Mouse (Mus musculus) lung, embryonic 14.5 days (tissue): ENCODE results near the gene Foxf1. TPM values are rescaled to one million over a fixed set of nuclear protein-coding genes. Genes with fewer than 3 reads are reported as not detected.
A peak's percentile ranks its signal among the peaks of the same experiment; 100 is the strongest.

Experiments used
- ATAC-seq: fragments of 200-750 bp; cut with Nextera tagmentation; 2 replicates; pipeline ENCODE4 v1.8.0; 2017; ENCODE audit warnings: mild to moderate bottlenecking, moderate TSS enrichment, moderate library complexity; ENCODE audit not compliant: insufficient read depth
- DNase-seq: peaks from one replicate; pipeline ENCODE4 v3.0.0-alpha.2; 2015
- H3K27ac ChIP-seq: fragments of 300-500 bp; sonication (generic); 2 replicates; pipeline ENCODE4 v1.5.1; 2014; ENCODE audit warnings: low read depth, mild to moderate bottlenecking, moderate library complexity
- H3K27me3 ChIP-seq: fragments of 300-500 bp; sonication (generic); 2 replicates; pipeline ENCODE4 v1.6.1; 2014; ENCODE audit warnings: low read length, control low read depth; ENCODE audit not compliant: insufficient read depth
- H3K36me3 ChIP-seq: fragments of 300-500 bp; sonication (generic); 2 replicates; pipeline ENCODE4 v1.6.1; 2014; ENCODE audit warnings: control low read depth; ENCODE audit not compliant: insufficient read depth
- H3K4me1 ChIP-seq: fragments of 300-500 bp; sonication (generic); 2 replicates; pipeline ENCODE4 v1.6.1; 2014; ENCODE audit warnings: antibody characterized with exemption, control low read depth; ENCODE audit not compliant: insufficient read depth
- H3K4me2 ChIP-seq: fragments of 300-500 bp; sonication (generic); 2 replicates; pipeline ENCODE4 v1.6.1; 2014; ENCODE audit warnings: mild to moderate bottlenecking
- H3K4me3 ChIP-seq: fragments of 300-500 bp; sonication (generic); 2 replicates; pipeline ENCODE4 v1.5.1; 2014; ENCODE audit warnings: low read depth, low read length
- H3K9ac ChIP-seq: fragments of 300-500 bp; sonication (generic); 2 replicates; pipeline ENCODE4 v1.6.1; 2014
- H3K9me3 ChIP-seq: fragments of 300-500 bp; sonication (generic); 2 replicates; pipeline ENCODE4 v1.6.1; 2016; ENCODE audit warnings: low read depth, low read length, control low read depth
- CTCF ChIP-seq: IDR thresholded peaks from 2 replicates; pipeline ENCODE4 v1.5.1; 2016; ENCODE audit warnings: antibody characterized with exemption, low read depth
- WGBS: fragments of 180-500 bp; shearing (Covaris S2); extraction: QIAGEN DNeasy Blood & Tissue Kit; methylation state at CpG from one replicate; pipeline ENCODE4 v1.1.7; 2014; 5-methylcytosine and 5-hydroxymethylcytosine counted together
- polyA plus RNA-seq: library from polyadenylated mRNA; unstranded; fragments of >200 nt; fragmentation: Nextera tagmentation; extraction: Ambion mirVana; gene quantifications from 2 replicates; pipeline ENCODE4 v1.2.1, GENCODE M21; 2014

Foxf1 gene
- polyA plus RNA-seq, 1 experiment from 2014 or later: 180 TPM

DNA sequence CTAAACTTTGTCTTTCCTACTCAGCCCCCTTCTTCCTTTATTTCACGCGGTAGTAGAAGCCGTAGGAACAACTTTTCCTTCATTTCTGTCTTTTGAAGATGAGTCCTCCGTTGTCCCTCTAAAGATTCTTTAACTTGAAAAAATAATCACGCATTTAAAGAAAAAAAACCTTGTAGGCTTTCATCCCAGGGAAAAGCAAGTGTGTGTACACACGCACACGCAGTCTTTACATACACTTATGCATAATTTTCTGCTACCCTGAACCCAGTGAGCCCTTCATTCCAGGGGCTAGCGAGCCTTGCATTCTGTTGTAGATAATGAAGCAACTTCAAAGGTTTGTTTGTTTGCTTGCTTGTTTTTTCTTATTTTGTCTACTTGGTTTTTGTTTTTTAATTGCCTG lies 4.1 kb downstream of the Foxf1 start:
- Histone ChIP-seq H3K27ac (peak overlapping the region; percentile 55; the same call in 1 of the 2 replicates), H3K27me3 (peaks cover 75% of the 10 kb centered on the region), H3K4me3 (peak overlapping the region; percentile 76), H3K4me2 (peak overlapping the region; percentile 84), H3K9me3 (no peaks in the 10 kb centered on the region), H3K9ac (peak overlapping the region; percentile 87), H3K4me1 (peaks cover 8% of the 10 kb centered on the region), H3K36me3 (peaks cover 44% of the 10 kb centered on the region)
- ATAC-seq (no peak), DNase-seq (no peak)
- no peak for TF ChIP-seq CTCF
- whole genome bisulfite sequencing: 5% methylated on average over 8 of the region's 8 CpGs

DNA sequence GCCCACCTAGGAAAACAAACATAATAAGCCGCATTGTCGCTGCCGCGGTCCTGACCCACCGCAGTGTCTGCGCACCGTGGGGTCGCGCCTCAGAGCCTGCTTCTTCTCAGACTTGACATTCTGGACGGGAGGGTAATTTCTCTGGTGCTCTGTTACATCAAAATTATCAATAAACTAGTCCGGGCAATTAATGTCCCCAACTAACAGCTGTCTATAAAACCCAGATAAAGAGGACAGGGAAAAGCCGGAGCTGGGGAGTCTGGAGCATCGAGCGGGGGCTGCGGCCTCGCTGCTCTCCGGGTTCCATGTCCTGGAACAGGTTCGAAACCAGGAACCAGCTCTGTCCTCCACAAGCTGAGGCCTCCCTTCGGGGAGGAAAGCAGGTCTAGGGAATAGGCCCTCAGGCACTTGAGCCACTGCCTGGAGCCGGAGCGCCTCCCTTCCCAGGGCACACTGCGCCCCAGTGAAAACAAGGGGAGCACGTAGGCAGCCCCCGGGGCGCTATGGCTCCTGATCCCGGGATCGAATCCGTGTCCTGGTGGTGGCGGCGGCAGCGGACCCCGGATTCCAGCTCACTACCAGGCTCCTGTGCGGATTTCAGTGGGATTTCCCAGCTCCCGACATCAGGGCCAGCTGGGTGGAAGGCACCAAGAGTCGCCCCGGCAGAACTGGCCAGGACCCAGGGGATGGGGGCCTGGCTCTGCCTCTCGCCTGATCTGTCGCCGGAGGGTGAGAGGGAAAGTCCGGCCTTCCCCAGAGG lies 4.9 kb downstream of the Foxf1 start:
- DNase-seq (peak; percentile 60), ATAC-seq (no peak)
- Histone ChIP-seq H3K4me3 (peak overlapping the region; percentile 76), H3K9ac (peak overlapping the region; percentile 87), H3K27ac (peak overlapping the region; percentile 82), H3K36me3 (peaks cover 44% of the 10 kb centered on the region), H3K4me1 (peaks cover 8% of the 10 kb centered on the region), H3K9me3 (no peaks in the 10 kb centered on the region), H3K4me2 (peak overlapping the region; percentile 84), H3K27me3 (peaks cover 68% of the 10 kb centered on the region)
- 6% methylated on average over 40 of the region's 40 CpGs for whole genome bisulfite sequencing
- no peak for TF ChIP-seq CTCF

DNA sequence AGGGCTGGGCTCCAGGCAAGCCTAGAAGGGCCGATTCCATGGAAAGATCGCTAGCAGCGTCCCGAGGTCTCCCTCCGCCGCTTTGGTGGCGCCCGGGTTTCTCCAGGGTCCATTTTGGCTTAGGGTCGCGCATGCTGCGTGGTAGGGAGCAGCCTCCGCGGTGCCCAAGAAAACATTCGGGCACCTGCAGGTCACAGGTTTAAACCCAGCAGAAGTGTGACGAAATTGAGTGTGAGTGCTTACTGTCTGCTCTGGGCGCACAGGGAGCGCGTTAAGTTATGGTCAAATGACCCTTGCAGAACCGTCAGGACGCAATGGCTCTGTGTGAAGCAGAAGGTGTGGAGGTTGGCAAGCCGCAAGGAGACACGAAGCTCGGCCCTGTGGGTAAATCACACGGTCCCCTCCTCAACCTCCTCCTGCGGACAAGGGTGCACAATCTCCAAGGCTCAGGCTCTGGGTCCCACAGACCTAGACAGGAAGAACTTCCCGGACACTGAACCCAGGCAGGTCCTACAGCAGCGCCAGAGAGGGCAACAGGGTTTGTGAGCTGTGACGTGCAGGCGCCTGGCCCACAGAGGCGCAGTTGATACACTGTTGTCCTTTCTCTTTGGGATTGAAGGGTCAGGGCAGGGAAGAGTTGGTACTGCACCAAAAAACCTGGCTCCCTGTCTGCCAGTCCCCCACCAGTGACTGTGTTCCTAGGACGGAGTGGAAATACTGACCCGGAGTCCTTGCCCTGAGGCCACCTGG lies 5.6 kb downstream of the Foxf1 start:
- H3K27ac ChIP-seq: peak overlapping the region; percentile 82
- H3K4me3 ChIP-seq: peak overlapping the region; percentile 76
- peaks cover 44% of the 10 kb centered on the region for H3K36me3 ChIP-seq
- H3K9me3 ChIP-seq: no peaks in the 10 kb centered on the region
- 10% methylated on average over 32 of the region's 32 CpGs for WGBS
- peak overlapping the region; percentile 87 for H3K9ac ChIP-seq
- DNase-seq (peak; percentile 52), ATAC-seq (no peak)
- H3K27me3 ChIP-seq: peaks cover 61% of the 10 kb centered on the region
- H3K4me2 ChIP-seq: peak overlapping the region; percentile 84
- TF ChIP-seq CTCF: no peak
- H3K4me1 ChIP-seq: peaks cover 8% of the 10 kb centered on the region

DNA sequence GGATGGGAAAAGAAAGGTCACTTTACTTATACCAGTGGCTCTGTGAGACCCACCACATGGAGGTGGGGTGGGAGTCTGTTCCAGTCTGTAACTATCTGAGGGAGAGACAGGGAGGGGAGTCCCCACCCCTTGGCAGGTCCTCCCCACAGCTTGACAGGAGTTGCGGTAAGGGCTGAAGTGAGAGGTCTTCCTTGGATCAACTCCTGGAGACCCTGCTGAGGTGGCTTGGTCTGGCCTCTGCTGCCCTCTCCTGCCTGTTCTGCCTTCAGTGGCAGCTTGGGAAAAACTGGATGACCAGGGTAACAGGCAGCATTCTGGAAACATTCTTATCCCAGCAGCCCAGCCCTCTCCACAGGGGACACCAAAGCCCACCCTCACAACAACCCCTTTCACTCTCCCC lies 6.5 kb downstream of the Foxf1 start:
- Histone ChIP-seq H3K27me3 (peaks cover 52% of the 10 kb centered on the region), H3K9ac (peak overlapping the region; percentile 87; the same call in 1 of the 2 replicates), H3K4me2 (peak overlapping the region; percentile 84), H3K4me1 (peaks cover 8% of the 10 kb centered on the region), H3K9me3 (no peaks in the 10 kb centered on the region), H3K4me3 (0 out of 2 replicates have a peak overlapping the region, but pooled peaks have one; percentile 76), H3K27ac (peak overlapping the region; percentile 82), H3K36me3 (peaks cover 38% of the 10 kb centered on the region)
- DNase-seq (peak; percentile 65), ATAC-seq (0 out of 2 replicates have a peak, but pooled peaks have one; percentile 9)
- WGBS: 16% methylated on average over 1 of the region's 1 CpGs
- TF ChIP-seq CTCF: peak; percentile 59

DNA sequence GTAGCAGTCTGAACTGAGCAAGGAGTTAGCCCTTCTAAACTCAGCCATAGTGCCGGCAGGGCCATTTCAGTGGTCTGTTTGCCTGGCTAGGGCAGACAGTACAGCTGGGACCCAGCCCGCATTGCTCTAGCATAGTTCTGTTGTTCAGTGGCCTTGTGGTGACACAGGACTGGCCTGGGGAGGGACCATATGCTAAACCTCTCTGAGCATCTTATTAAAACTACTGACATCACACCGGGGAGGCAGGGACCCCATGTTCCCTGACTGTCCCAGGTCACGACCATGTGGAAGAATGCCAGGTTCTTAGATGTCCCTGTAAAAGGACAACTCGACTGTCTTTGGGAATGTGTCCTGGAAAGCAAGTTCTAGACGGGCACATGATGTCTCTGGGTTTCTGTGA lies 8.0 kb downstream of the Foxf1 start:
- H3K4me2 ChIP-seq: peak overlapping the region; percentile 84
- no peak overlapping the region for H3K9ac ChIP-seq
- TF ChIP-seq CTCF: no peak
- WGBS: 21% methylated on average over 6 of the region's 6 CpGs
- peak overlapping the region; percentile 42; the same call in 1 of the 2 replicates for H3K27ac ChIP-seq
- peak; percentile 71 for DNase-seq
- H3K4me3 ChIP-seq: no peak overlapping the region
- peak; percentile 37; the same call in 1 of the 2 replicates for ATAC-seq
- H3K27me3 ChIP-seq: peaks cover 40% of the 10 kb centered on the region
- H3K36me3 ChIP-seq: peaks cover 25% of the 10 kb centered on the region
- peaks cover 8% of the 10 kb centered on the region for H3K4me1 ChIP-seq
- H3K9me3 ChIP-seq: no peaks in the 10 kb centered on the region

DNA sequence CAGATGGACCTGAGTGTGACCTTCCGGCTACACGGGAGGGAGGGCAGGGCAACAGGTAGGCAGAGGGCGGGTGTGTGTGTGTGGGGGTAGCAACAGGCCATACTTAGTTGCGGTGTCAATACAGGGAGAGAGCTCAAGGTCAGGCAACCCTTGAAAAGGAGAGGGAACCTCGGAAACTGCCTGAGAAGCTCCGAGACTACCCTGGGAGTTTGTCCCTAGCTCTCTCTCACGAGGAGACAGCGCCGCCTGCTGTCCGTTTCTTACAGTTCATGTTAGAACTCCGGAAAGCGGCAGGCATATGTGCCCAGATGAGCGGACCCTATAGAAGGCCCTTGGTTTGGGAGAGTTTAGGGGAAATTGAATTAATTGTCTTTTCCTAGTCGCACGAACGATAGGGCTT lies 8.4 kb downstream of the Foxf1 start:
- Histone ChIP-seq H3K4me1 (peaks cover 8% of the 10 kb centered on the region), H3K27me3 (peaks cover 40% of the 10 kb centered on the region), H3K36me3 (peaks cover 25% of the 10 kb centered on the region), H3K9ac (peak overlapping the region; percentile 17; the same call in 1 of the 2 replicates), H3K9me3 (no peaks in the 10 kb centered on the region), H3K4me3 (no peak overlapping the region), H3K27ac (peak overlapping the region; percentile 42; the same call in 1 of the 2 replicates), H3K4me2 (peak overlapping the region; percentile 20; the same call in 1 of the 2 replicates)
- peak; percentile 96 for TF ChIP-seq CTCF
- ATAC-seq (peak; percentile 39), DNase-seq (peak; percentile 98)
- WGBS: 2% methylated on average over 16 of the region's 16 CpGs

DNA sequence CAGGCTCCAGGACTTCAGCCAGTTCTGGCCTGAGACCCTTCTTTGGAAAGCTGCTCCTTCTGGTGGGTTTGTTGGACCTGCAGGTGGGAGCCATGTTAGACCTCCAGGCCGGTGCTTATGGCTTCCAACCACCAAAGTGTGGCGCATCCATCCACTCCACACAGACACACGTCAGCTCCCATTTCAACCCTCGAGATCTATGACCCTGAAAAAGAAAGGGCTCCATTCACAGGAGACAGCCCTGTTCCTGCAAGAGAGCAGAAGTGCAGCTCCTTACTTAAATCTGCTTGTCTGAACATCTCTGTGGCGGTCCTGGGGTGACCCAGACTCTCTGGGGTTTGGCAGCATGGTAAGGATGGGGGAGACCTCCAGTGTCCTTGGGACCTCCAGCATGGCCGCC lies 9.3 kb downstream of the Foxf1 start:
- ATAC-seq (no peak), DNase-seq (no peak)
- H3K9me3 ChIP-seq: no peaks in the 10 kb centered on the region
- H3K27me3 ChIP-seq: peaks cover 40% of the 10 kb centered on the region
- no peak overlapping the region for H3K4me2 ChIP-seq
- WGBS: 65% methylated on average over 6 of the region's 6 CpGs
- peaks cover 8% of the 10 kb centered on the region for H3K4me1 ChIP-seq
- H3K4me3 ChIP-seq: no peak overlapping the region
- no peak overlapping the region for H3K27ac ChIP-seq
- H3K36me3 ChIP-seq: peaks cover 31% of the 10 kb centered on the region
- H3K9ac ChIP-seq: no peak overlapping the region
- TF ChIP-seq CTCF: no peak
